Mouse (Mus musculus): ENCODE data around the gene Vps13c.
A peak's percentile ranks its signal among the peaks of the same experiment; 100 is the strongest.

Gene Vps13c

GRCm38 (mm10) chr9:67831359-67832045 is 8.7 kb upstream of the Vps13c start:
- DNase-seq, result peak in 1 of 2 experiments; percentile 18

DNA sequence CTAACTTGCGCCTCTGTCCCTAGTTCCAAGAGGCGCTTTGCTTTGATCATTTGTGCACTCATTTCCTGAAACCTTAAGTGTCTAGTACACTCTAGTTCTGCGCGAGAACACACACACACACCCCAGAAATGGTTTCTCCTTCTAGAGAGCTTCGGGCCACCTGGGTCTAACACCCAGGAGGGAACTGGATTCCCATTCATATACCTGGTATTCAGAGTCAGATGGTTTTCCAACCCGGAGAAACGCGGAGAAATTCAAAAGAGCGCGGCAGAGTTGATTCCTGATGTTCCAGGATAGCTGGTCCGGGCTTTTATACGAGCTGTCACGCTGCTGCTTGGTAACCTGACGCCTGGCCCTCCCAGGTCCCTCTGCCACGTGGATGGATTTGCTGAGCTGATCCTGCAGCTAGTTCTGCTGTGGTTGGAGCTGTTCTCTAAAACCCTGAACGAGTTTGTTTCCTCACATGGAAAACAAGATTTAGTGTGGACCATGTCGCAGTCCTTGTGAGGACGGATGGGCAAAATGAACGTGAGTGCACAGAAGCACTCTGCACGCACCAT is 8.1 kb upstream of the Vps13c start, which contains the start of gene C2cd4a:
TSS of gene C2cd4a (minus strand) at position 285 of the 560 bp plus-strand sequence.
- DNase-seq, result peak in 1 of 2 experiments; percentile 31

DNA sequence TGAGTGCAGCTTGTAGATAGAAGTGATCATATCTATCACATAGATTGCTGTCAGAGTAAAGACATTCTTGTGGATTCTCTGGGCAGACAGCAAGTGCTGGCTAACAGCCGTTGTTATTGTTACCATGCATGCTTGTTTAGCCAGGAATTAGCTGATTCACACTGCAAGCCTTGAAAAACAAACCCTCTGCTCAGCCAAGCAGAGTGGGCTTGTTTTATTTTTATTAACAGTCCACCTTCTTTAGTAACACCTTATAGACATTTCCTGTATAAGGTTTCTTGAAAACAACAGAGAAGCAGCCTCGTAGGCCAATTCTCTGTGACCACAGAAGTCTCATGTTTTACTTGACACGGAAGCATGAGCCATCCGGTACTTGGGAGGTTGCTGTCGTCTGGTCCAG is 5.7 kb upstream of the Vps13c start:
- DNase-seq, result no peak

DNA sequence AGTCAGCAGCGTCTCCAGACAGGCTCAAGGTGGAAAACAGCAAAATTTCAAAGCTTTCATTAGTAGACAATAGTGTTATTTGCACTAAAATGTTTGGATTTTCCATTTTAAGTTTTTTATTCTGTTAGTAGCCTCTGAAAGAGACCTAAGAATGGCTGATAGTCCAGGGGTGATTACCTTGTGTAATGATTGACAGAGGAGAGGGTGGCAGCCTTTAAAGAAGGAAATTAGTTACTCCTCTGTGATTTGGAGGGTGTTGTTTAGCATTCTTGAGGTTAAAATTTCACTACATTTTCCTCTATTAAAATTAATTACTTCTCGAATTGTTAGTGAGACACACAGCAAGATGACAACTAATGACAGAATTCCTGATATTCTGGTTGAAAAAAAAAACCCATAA is 2.9 kb upstream of the Vps13c start:
- peak; percentile 19 to 58 for DNase-seq

DNA sequence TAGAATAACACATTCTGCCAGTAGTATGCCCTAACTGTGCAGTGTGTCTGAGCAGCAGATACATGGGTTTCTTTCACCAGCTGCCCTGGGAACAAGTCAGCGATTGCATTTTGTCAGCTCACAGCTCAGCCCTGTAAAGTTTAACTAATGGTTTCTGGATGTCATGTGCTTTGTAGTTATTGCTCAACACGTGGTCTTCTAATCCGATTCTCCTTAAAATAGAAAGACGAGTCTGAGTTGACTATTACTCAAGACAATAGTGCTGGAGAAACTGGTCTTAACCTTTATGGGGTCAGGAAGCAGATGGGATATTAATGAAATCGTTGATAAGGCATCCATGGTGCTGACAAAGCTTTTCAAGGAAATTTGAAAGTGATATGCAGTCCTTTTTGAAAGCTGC is 2.6 kb downstream of the Vps13c start:
- DNase-seq, result peak; percentile 22 to 62

DNA sequence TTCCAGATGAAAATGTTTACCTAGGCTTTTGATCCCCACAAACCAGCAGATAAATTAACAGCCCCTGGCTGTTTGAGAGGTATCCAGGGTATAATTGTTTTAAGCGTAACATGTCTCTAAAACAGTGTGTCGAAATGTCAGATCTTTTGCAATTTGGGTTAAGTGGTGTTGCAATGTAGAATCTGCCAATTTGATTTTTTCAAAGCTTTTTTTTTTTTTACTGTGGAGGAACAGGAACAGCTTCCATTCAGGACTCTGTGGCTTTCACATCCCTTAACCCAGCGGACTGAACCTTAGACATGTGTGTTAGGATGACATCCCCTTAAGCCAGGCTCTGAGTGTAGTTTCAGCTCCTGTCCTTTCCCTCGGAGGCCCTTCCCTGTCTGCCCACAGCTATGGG is 4.8 kb downstream of the Vps13c start:
- DNase-seq, result no peak

DNA sequence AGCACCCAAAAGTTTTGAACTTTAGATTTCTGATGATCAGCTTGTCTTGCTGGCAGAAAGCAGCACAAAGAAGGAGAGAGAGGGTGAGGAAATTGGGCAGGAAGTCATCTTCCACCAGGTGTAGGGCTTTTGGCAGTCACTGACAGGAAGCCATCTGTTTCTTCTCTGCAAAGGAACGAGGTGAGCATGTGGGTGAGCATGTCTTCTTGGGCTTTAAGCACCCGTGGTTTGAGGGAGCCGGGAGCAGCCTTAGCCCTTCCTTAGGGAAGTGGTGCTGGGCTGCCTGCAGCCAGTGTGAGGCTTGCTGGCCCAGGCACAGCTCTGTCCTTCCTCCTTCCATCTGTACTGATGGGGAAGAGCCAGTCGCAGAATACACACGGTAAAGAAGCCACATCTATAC is 5.5 kb downstream of the Vps13c start:
- no peak for DNase-seq

DNA sequence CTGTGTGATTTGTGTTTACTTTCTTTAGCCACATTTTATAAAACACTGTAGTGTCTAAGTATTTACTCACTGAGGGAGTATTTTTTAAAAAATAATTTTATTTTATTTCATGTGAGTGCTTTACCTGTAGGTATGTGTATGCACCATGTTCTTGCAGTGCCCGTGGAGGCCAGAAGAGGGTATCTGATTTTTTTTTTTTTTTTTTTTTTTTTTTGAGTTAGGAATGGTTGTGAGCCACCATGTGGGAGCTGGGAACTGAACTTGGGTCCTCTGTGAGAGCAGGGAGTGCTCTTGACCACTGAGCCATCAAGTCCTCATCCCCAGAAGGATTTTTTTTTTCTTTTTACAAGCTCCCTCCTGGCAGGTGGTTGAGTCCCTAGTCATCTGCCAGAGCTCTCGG is 5.9 kb downstream of the Vps13c start:
- DNase-seq, result no peak

DNA sequence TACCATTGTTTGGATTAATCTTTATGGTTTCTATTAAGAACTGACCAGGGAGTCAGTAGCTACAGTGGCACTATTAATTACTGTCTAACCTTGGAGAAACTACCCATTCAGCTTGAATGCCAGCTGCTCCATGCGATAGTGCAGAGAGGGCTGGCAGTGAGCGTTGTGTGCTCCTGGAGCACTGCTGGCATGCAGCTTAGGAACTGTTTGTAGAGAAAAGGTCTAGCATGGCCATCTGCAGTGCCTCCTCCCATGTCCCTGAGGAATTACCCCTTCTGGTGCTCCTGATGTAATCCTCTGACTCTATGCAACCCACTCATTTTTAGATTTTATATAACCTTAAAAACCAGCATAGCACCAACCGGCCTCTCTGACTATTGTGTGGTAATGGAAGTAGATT is 7.4 kb downstream of the Vps13c start:
- DNase-seq, result no peak

DNA sequence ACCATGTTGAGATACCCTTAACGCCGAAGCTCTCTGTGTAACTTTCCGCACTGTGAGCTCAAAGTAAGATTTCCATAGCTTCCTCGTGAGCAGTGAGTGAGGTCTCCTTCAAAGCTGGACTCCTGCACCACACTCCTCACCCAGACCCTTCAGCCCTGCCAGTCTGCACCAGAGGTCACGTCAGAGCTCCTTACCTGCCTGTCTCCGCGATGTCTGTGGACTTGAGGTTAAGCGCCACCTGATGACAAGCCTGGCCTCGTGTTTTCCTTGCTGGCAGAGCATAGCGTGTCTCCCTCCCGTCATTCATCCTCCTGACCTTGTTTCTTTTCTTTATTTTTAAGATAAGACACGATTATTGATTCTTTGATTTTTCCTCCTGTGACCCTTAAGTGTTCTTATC is 9.2 kb downstream of the Vps13c start:
- DNase-seq, result no peak

GRCm38 (mm10) chr9:67849846-67850245 is 9.7 kb downstream of the Vps13c start:
- DNase-seq, result no peak

DNA sequence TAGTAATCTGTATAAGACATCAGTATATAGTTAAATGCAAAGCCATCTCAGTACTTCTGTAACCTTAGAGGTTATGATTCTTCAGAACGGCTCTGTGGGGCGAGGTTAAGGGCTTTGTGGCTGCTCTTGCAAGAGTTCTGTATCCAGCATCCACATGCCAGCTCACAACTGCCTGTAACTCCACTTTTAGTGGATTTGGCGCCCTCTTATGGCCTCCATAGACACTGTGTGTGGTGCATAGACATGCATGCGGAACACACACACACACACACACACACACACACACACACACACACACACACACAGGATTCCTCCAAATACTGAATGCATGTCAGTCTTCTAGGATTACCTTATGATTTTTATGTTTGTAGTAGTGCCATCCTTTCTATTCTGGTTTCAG is 11.0 kb downstream of the Vps13c start:
- peak in 1 of 2 experiments; percentile 62 for DNase-seq

DNA sequence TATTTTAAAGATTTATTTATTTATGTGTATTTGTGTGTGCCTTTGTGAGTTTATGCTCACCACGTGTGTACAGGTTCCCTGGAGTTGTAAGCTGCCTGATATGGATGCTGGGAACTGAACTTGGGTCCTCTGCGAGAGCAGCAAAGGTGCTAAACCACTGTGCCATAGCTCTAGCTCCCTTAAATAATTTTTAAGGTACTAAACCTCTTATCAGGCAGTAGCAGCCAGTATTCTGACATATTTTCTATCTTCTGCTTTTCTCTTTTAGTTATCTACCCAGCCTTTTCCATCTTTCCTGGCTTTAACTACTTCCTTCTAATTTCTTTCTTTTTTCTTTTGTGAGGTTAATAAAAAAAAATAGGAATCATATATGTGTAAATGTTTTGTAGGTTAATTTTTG is 20.1 kb downstream of the Vps13c start:
- DNase-seq, result no peak

DNA sequence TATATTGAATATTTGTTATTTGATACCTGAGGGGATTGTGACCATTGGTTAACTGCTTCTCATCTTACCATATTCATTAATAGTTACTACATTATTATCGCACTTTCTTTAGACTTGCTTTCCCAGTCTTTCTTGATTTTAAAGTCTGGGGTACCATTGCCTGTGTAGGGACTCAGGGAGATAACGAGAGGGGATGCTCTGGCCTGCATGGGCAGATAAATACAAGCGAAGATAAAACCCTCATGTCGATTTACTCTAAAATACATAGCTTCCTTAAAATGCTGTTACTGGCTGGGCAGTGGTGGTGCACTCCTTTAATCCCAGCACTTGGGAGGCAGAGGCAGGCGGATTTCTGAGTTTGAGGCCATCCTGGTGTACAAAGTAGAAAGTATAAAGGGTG is 23.1 kb downstream of the Vps13c start:
- no peak for DNase-seq

GRCm38 (mm10) chr9:67864011-67864410 is 23.8 kb downstream of the Vps13c start:
- DNase-seq, result peak in 1 of 2 experiments; percentile 30

DNA sequence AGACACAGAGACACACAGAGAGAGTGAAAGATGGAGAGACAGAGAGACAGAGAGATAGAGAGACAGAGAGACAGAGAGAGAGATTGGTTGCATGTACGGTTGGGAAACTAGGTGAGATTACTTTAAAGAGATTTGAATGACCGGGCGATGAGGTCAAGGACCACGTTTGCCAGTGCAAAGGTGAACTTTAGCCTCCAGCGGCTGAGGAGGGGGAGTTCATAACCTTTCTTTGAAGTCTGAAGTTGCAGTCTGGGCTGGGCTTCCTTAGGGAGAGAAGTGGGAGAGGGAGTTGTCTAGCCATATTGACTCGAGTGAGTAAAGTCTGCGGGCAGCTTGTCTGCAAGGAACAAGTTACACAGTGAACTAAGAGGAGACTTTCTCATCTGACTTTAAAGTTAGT is 25.2 kb downstream of the Vps13c start:
- peak; percentile 25 to 40 for DNase-seq

DNA sequence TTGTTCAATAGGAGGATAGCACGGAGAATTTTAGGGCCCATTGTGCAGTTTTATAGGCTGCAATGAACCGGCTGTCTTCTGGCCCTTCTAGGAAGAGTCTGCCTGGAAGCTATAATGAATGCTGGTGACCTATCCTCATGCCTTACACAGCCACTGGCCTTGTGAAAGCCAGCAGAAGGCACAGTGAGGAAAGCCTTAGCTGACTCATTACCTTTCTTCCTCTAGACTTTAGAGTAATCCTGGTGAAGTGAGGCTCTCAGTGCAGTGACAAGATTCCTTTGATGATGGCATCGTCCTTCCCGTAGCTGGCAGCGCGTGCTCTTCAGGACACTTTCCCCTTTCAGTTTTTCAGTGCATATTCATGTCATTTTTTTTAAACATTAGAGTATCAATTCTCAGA is 27.2 kb downstream of the Vps13c start:
- DNase-seq, result no peak

GRCm38 (mm10) chr9:67869691-67870450 is 29.7 kb downstream of the Vps13c start:
- DNase-seq, result no peak

- DNase-seq, result no peak
These were observed 34.5 kb downstream of the Vps13c start for GRCm38 (mm10) chr9:67874522-67875222.

- DNase-seq, result peak; percentile 55 to 69
These were observed 35.1 kb downstream of the Vps13c start for GRCm38 (mm10) chr9:67875337-67875736.

GRCm38 (mm10) chr9:67877081-67877718 is 37.0 kb downstream of the Vps13c start:
- DNase-seq, result no peak

GRCm38 (mm10) chr9:67878197-67878769 is 38.1 kb downstream of the Vps13c start:
- DNase-seq, result no peak
